Mouse (Mus musculus) retina, postnatal 1 day (tissue): Measurements from ENCODE around the gene Fcna.

Experiments used
- DNase-seq: peaks from one replicate; pipeline ENCODE4 v3.0.0-alpha.2; 2012

The Fcna gene

GRCm38 (mm10) chr2:25607761-25608622 is 19.8 kb downstream of the Fcna start, which contains the start of gene Rabl6:
TSS of gene Rabl6 (minus strand) at chr2:25608521.
- DNase-seq: peak; percentile 93

GRCm38 (mm10) chr2:25602526-25602925 is 25.3 kb downstream of the Fcna start:
- no peak for DNase-seq

- DNase-seq: no peak
Observed at GRCm38 (mm10) chr2:25600037-25600436, 27.8 kb downstream of the Fcna start.

GRCm38 (mm10) chr2:25598749-25599148 is 29.1 kb downstream of the Fcna start:
- no peak for DNase-seq

- DNase-seq: no peak
Observed at GRCm38 (mm10) chr2:25596765-25597510, 30.9 kb downstream of the Fcna start.

GRCm38 (mm10) chr2:25591863-25592262 is 36.0 kb downstream of the Fcna start:
- DNase-seq: no peak

GRCm38 (mm10) chr2:25588227-25588907 is 39.5 kb downstream of the Fcna start:
- DNase-seq: no peak

- DNase-seq: no peak
Observed at GRCm38 (mm10) chr2:25587290-25587689, 40.5 kb downstream of the Fcna start.

GRCm38 (mm10) chr2:25585601-25586000 is 42.2 kb downstream of the Fcna start:
- DNase-seq: no peak

GRCm38 (mm10) chr2:25584856-25585255 is 43.0 kb downstream of the Fcna start:
- no peak for DNase-seq

GRCm38 (mm10) chr2:25584152-25584551 is 43.7 kb downstream of the Fcna start:
- no peak for DNase-seq

GRCm38 (mm10) chr2:25583571-25583970 is 44.3 kb downstream of the Fcna start:
- no peak for DNase-seq

GRCm38 (mm10) chr2:25583120-25583481 is 44.7 kb downstream of the Fcna start:
- DNase-seq: no peak

- peak; percentile 50 for DNase-seq
Observed at GRCm38 (mm10) chr2:25582466-25583119, 45.2 kb downstream of the Fcna start.

GRCm38 (mm10) chr2:25581901-25582301 is 45.9 kb downstream of the Fcna start:
- no peak for DNase-seq

- DNase-seq: peak; percentile 76
Observed at GRCm38 (mm10) chr2:25581294-25581864, 46.5 kb downstream of the Fcna start, which contains the start of gene Ajm1. TSS of gene Ajm1 (minus strand) at chr2:25581757.

GRCm38 (mm10) chr2:25580621-25581101 is 47.2 kb downstream of the Fcna start:
- no peak for DNase-seq

GRCm38 (mm10) chr2:25579737-25580460 is 47.9 kb downstream of the Fcna start:
- peak; percentile 55 for DNase-seq

GRCm38 (mm10) chr2:25578796-25579736 is 48.8 kb downstream of the Fcna start:
- DNase-seq: peak; percentile 30
